ENCODE assay signal across 8 mouse cellular contexts in genomic region chr9:57259736-57260135, GRCm38 (mm10). TPM values are rescaled to one million over a fixed set of nuclear protein-coding genes. Genes with fewer than 3 reads are reported as not detected.
DNase-seq lines count a peak whose midpoint lies in the region; ATAC-seq and TF ChIP-seq lines count a peak whose summit lies in the region.

No protein-coding gene starts in this region.

- intact Hi-C loops in heart, postnatal 36 days (cut with DNase I) = loop anchor here (1.0 to 2.0 kb wide), 4 partner anchors 51 to 258 kb away; no protein-coding TSS in a partner anchor

- in situ Hi-C loops in ES-E14 (cut with MboI; ENCODE audit: low sequenced_read_pairs in 2 of 2, unreplicated experiment in 2 of 2) = no loop called here

- peak; percentile 86 for DNase-seq in ES-E14 (ENCODE audit: low read depth, low spot score)
- DNase-seq in brain, embryonic 18.5 days (ENCODE audit: low read depth, low spot score) = peak; percentile 52
- DNase-seq in fibroblast of lung, adult 2 months (ENCODE audit: low read depth) = peak; percentile 93
- peak; percentile 94 to 98 for DNase-seq in heart, postnatal 36 days
- peak; percentile 81 to 91 for DNase-seq in layer of hippocampus, adult 2 months (ENCODE audit: low spot score in 2 of 2)
- DNase-seq in lung, embryonic 14.5 days = peak; percentile 98
- peak; percentile 74 for DNase-seq in retina, adult 2 months (ENCODE audit: low read depth, low spot score)
- peak; percentile 93 for DNase-seq in thymus, postnatal 14 days

- no peak overlapping the region for H3K4me3 ChIP-seq in ES-E14 (ENCODE audit: insufficient read depth in 1 of 2, low read depth in 1 of 2, low read length in 2 of 2, poor library complexity in 1 of 2, severe bottlenecking in 1 of 2)
- H3K4me3 ChIP-seq in layer of hippocampus, adult 2 months = no peak overlapping the region
- no peak overlapping the region for H3K4me3 ChIP-seq in lung, embryonic 14.5 days (ENCODE audit: low read depth, low read length)

- peak overlapping the region; percentile 98 for H3K4me2 ChIP-seq in lung, embryonic 14.5 days

- peak; percentile 92 for TF ChIP-seq CTCF in layer of hippocampus, adult 2 months (conservative IDR thresholded peaks at IDR 0.05)
- TF ChIP-seq CTCF in lung, embryonic 14.5 days (IDR thresholded peaks at IDR 0.05; ENCODE audit: low read depth) = peak; percentile 99

- 5% methylated on average over 3 of the region's 3 CpGs for WGBS in lung, embryonic 14.5 days

- no peaks in the 10 kb centered on the region for H3K27me3 ChIP-seq in lung, embryonic 14.5 days (ENCODE audit: insufficient read depth, low read length)

- ATAC-seq in lung, embryonic 14.5 days (ENCODE audit: insufficient read depth) = peak; percentile 36

- H3K9me3 ChIP-seq in ES-E14 (ENCODE audit: control insufficient read depth, insufficient read depth, low read depth, low read length) = no peaks in the 10 kb centered on the region
- no peaks in the 10 kb centered on the region for H3K9me3 ChIP-seq in lung, embryonic 14.5 days (ENCODE audit: low read depth, low read length)

- no peak overlapping the region for H3K27ac ChIP-seq in ES-E14 (ENCODE audit: insufficient read depth, low read depth, low read length, poor library complexity, severe bottlenecking)
- no peak overlapping the region for H3K27ac ChIP-seq in layer of hippocampus, adult 2 months
- H3K27ac ChIP-seq in lung, embryonic 14.5 days (ENCODE audit: low read depth) = no peak overlapping the region

- H3K4me1 ChIP-seq in ES-E14 (ENCODE audit: control insufficient read depth in 2 of 2, insufficient read depth in 2 of 2, low read length in 2 of 2, poor library complexity in 1 of 2) = peaks cover 4 to 33% of the 10 kb centered on the region in 2 experiments; a peak in 3 of 4 replicates
- no peaks in the 10 kb centered on the region; the same call in 1 of the 2 replicates for H3K4me1 ChIP-seq in lung, embryonic 14.5 days (ENCODE audit: insufficient read depth)

- H3K9ac ChIP-seq in ES-E14 (ENCODE audit: insufficient read depth, low read depth, low read length, poor library complexity, severe bottlenecking) = no peak overlapping the region
- no peak overlapping the region for H3K9ac ChIP-seq in lung, embryonic 14.5 days

- H3K36me3 ChIP-seq in ES-E14 (ENCODE audit: control insufficient read depth, insufficient read depth, low read length, poor library complexity, severe bottlenecking) = peaks cover 37% of the 10 kb centered on the region
- H3K36me3 ChIP-seq in lung, embryonic 14.5 days (ENCODE audit: insufficient read depth) = peaks cover 42% of the 10 kb centered on the region

TF ChIP-seq in ES-E14, 5 proteins besides CTCF, POLR2A, EP300 and RAD21:
- TF ChIP-seq HCFC1 (IDR thresholded peaks at IDR 0.05; ENCODE audit: borderline replicate concordance, insufficient read depth, low read length) (no peak), ZNF384 (IDR thresholded peaks at IDR 0.05; ENCODE audit: low read depth, low read length) (no peak), ZC3H11A (IDR thresholded peaks at IDR 0.05; ENCODE audit: borderline replicate concordance, low read depth, low read length) (peak; percentile 64; the same call in 1 of the 2 replicates)

RNA-seq across cellular contexts. Expression of gene 1700017B05Rik, which starts 2.7 kb away (rescaled TPM):
- total RNA-seq in ES-E14 (2012; rRNA removed) = 21.8 and 35.6 TPM in 2 replicates
- total RNA-seq in heart, postnatal 36 days (2021) = 10 to 100 TPM in 1 of 2 experiments, 1 to 10 TPM in 1; 9.7 to 13.9 TPM
- 10 to 100 TPM; 29.4 to 32.4 TPM for total RNA-seq in layer of hippocampus, adult 2 months (2021)
- 25.6 and 26.3 TPM in 2 replicates for polyA plus RNA-seq in lung, embryonic 14.5 days (2014; fragmentation: Nextera tagmentation; extraction: Ambion mirVana)

RNA-seq across cellular contexts. Expression of gene Trcg1, which starts 23.4 kb away (rescaled TPM):
- not detected in 2 replicates for total RNA-seq in ES-E14 (2012; rRNA removed)
- total RNA-seq in heart, postnatal 36 days (2021) = not detected
- total RNA-seq in layer of hippocampus, adult 2 months (2021) = not detected
- polyA plus RNA-seq in lung, embryonic 14.5 days (2014; fragmentation: Nextera tagmentation; extraction: Ambion mirVana) = not detected in 2 replicates
